Mouse (Mus musculus): Measurements from ENCODE around the gene Rims3.

The Rims3 gene

DNA sequence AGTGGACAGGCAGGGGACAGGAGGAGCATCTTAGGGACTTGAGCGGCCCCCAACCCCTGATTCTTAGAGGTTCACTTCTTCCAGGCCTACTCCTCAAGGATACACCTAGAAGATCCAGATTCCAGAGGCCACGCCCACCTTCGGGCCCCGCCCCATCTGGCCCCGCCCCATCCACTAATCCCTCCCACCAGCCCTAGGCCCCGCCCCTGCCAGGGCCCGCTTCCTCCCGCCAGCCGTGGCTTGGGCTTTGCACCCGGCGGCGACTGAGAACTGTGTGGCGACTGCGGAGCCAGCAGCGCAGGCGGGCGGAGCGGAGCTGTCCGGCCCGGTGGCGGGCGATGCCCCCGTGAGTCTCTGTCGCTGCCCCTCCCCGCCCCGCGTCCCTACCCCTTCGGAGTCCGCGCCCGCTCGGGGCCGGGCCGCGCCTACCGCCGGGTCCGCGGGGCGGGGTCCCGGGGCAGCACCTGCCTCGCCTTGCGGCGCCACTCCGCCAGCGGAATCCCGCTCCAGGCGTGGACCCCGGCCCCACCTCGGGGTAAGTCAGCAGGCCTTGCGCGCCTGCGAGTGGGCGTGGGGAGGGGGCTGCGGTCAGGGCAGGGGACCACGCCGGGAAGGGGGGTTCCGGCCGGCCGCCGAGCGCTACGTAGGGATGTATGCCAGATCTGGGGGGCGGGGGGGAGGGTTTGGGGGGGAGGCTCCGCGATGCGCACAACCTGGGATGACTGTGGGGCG lies at the start of gene Rims3:
Rims3 (plus strand) TSS at position 229 of the 732 bp plus-strand sequence.
- peak; percentile 67 for DNase-seq

DNA sequence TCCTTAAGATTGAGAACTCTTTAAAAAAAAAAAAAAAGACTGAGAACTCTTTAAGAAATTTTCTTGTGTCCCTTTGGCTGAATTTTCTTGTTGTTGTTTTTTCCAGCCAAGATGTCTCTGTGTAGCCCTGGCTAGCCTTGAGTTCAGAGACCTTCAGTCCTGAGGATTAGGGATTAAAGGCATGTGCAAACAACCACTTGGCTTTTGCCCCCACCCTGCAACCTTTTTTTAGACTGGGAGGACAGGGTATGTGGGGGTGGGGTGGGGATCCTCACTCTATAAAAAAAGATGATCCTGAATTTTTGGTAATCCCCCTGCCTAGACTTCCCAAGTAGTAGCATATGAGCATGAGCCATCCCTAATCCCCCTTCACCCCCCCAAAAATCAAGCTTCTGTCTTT lies 48.8 kb upstream of the Rims3 start:
- no peak for DNase-seq

DNA sequence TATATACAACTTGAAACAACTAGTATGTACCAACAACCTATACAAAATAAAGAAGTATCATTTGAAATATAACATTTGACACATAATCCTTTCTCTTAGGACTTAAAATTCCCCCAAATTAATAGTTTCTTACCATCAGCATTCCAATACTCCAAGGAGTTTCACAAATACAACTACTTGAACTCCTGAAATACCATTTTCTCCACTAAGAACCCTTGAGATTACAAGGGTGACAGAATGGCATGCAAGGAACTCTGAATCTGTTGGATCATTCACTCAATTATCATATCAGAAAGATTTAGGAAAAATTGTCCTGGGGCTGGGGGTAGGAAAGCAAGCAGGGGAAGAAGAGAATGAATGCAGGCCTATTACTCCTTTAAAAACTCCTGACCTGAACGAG lies 40.9 kb upstream of the Rims3 start:
- no peak for DNase-seq

DNA sequence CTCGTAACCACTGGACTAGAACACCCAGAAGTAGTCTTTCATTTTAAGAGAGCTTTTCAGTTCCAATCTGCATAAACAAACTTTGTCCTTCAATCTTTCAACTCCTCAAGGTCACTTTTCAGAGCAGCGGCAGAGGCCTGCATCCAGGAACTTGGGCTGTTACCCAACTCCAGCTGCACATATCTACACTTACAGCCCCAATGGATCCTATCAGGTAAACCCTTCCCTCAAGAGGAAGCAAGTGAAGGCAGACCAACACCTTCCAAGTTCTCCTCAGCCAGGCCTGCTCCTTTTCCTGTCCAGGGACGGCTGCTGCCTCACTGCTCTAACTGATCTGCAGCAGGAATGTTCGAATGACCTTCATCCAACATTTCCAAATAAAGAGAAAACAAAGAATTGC lies 40.4 kb upstream of the Rims3 start:
- no peak for DNase-seq

DNA sequence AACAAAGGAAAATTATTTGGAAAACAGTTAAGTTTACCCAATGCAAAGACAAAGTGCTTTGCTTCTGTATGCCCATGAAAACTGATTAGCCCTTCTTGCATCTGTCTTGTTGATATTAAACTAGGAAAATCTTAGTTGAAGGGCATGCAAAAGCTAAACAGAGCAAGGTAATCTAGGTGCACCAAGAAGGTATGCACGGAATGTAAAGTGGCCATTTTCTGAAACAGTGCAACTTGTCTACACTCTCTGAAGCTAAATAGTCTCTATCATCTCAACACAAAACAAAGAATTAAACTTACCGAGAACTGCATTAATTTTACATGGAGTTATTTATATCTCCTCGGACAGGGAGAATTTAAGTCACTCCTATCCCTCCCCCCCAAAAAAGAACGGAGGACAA lies 39.5 kb upstream of the Rims3 start:
- DNase-seq: no peak

DNA sequence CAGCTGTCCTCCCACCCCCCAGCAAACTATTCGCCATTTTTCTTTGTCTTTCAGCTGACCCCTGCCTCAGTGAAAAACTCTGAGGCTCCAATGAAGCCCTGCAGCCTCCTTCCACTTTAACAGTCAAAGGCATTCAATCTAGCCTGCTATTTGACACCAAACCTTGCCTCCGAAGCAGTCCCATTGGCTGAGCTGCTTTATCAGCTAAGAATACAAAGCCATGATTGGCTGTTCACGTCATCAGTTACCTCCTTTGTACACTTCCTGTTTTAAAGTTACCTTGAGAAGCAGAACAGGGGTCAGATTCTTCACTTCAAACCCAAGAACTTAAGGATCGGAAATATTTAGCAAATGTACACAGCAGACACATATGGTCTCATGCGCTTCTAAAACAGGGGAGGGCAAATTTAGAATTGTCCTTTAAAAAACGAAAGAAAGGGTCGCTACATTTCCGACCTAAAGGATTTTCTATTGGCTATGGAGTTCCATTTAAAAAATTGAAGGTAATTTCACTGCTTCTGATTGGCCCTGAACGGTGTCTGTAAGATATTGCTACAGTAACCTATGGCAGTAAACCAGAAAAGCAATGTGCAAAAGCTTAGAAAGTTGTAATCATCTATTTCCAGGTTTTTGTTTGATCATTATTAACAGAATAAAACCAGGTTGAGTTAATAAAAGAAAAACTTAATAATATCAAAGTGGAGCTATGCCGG lies 38.8 kb upstream of the Rims3 start:
- DNase-seq: peak; percentile 57

DNA sequence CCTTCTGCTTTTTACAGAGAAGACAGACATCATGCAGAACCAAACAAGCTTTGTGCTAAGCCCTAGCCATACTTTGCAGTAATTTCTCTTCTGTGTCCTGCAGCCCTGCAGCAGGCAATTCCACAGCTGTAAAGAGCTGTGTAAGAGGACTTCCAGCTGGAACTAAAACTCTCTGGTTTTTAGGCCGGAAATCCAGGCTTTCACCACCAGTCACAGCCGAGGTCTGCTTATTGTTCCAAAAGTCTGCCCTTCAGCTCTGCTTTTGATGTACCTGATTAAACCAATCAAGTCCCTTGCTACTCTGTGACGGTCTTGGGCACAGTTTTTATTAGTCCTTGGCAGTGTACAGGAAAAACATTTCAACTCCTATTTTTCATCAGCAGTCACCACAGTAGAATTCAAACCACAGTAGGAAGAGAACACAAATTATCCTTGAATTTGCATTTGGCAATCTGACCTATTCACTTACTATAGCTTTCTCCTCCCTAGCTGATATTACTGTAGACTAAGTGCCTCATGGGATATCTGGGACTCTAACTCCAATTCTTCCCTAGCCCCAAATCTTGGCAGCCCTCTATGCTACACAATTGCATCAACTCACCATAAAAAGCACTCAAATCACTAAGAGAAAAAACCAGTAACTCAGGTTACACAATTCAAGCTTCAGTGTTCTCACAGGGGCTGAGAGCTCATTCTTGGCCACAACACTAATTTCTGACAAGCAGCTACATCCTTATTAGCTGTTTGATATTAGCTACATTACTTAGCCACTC lies 37.4 kb upstream of the Rims3 start:
- DNase-seq: no peak

DNA sequence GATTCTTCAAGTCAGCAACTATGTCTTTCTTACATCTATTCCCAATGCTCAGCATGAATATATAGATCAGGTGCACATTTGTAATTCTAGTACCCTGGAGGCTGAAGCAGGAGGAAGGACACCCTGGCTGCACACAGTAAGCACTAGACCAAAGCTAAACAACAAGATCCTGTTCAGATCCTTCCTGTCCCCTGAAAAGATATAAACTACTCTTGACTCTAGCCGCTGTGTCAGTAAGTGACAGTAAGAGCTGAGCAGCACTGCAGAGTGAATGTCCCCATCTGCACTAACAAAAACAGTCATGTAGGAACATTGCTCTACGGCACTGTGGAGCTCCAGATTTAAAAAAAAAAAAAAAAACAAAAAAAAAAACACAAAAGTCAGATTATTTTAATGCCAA lies 36.7 kb upstream of the Rims3 start:
- no peak for DNase-seq

DNA sequence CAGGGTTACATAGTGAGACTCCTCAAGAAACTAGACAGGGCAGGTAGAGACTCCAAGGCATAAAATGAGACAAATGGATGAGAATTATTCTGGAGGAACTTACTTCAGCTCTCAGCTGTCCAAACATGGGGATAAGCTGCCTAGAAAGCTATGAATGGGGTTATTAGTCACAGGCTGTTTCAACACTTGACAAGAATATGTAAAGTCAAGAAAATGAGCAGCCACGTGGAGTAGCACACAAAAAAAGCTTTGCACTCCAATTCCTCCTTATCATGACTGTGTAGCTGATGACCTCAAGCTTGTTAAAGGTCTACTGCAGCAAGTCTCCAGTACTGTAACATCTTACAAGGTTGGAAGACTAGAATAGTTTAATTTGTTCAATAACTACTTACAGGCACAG lies 35.3 kb upstream of the Rims3 start:
- no peak for DNase-seq

DNA sequence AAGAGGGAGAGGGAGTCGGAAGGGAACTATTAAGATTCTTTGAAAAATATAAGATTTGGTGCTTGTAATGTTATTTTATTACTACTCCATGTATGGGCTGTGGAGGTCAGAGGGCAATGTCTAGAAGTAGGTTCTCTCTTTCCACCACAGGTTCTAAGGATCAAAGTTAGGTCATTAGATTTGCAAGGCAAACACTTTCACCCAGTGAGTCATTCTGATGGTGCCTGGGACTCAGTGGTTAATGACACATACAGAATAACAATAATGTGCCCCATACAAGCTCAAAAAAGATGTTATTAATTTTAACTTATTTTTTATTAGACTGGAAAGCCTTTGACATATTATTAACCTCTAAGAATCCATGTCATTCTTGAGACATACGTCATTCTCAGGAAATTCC lies 34.7 kb upstream of the Rims3 start:
- no peak for DNase-seq

DNA sequence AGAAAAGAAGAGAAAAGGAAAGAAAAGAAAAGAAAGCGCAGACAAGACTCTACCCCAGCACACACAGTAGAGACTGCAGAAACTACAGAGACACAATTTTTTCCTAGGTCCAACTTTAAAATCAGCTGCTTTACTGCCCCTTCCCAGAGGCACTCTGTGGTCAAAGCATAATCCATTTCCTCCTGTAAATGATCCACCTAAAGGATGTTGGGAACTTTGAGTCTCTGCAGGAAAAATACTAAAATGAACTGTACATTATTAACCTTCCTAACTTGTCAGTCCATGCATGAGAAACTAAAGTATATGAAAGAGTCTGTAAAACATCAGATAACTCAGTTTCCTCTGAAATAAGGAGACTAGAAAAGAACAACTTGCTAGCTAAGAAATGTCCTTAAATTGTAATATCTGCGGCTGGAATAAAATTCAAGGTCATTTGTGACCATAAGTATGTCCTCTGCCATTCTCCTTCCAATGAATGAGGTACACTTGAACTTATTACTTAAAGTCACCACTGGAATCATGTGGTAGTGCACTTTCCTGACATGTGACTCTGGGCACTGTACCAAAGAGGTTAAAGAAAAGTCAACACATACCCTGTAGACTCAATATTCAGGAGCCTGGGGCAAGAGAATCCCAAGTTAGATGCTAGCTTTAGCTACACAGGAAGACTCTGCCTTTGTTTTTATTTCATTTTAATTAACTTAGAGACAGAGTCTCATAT lies 32.3 kb upstream of the Rims3 start:
- DNase-seq: no peak

DNA sequence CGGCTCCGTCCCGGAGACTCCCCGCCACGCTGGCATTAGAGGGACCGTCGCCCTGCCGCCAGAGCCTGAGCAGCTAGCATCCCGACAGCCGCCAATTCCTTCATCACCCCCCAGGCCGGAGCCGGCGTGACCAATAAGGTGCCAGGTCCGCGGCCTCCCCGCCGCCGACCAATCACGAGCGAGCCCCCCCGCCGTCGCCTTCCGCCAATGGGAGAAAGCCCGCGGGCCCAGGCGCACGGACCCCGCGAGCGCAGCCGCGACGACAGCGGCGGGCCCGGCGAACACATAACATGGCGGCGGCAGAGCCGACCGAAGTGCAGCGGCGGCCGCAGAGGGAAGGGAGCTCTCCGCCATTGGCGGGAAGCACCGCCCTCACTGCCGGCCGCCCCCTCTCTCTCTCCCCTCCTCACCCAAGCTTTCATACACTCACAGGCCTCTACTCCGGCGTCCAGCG lies 29.5 kb upstream of the Rims3 start:
- peak; percentile 96 for DNase-seq

DNA sequence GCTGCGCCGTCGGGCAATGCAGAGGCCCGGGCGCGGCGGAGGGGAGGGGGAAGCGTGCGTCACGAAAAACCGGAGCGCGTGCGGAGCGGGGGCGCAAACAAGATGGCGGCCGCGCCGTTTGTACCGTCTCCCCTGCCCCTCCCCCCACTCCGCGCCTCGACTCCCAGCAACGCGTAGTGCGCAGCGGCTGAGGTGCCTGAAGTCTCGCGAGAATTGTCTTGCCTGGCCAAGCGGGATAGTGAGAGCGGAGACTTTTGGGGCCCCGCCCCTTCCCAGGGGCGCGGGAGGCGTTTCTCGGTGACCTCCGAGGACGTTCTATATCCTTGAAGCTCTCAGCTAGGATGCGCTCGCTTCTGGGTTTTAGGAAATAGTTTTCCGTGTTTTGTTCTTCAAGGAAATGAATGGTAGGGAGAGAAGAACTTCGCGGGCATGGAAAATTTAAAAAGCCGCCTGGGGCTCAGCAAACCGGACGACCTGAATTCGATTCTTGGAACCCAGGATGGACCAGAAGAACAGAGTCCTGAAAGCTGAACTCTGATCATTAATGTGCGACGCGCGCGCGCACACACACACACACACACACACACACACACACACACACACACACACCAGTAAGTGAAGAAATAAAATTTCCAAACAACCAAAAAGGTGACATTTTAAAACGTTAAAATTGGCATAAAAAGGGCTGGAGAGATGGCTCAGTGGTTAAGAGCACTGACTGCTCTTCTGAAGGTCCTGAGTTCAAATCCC lies 28.9 kb upstream of the Rims3 start:
- peak; percentile 100 for DNase-seq

DNA sequence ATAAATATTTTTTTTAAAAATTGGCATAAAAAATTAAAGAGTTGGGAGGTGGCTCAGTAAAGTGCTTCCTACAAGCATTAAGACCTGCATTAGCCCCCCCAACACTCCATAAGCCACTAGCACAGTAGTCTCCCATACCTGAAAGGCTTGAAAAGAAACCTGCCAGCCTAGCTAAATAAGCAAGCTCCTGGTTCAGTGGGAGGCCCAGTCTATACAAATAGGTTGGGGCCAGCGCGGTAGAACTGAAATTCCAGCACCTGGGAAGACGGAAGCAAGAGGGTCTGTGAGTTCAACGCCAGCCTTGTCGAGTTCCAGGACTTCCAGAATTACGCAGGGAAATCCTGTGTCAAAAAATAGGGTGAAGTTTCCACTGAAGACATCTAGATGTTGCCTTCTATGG lies 28.2 kb upstream of the Rims3 start:
- DNase-seq: no peak

DNA sequence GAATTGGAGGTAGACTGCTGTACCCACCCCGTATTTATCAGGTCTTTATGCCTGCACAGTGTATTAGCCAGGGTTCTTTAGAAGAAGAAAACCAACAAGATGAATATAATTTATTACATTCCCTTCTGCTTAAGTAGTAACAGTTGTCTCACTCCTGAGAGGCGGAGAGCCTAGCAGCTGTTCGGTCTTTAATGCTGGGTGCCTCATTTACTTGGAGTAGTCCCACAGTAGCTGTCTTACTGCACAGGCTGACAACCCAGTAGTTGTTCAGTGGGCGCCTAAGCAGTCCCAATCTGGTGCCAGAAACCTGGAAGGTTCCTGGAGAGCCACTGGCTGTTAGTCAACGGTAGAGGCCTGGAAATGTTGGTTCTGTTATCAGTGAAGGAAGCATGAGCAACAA lies 23.8 kb upstream of the Rims3 start:
- DNase-seq: no peak

DNA sequence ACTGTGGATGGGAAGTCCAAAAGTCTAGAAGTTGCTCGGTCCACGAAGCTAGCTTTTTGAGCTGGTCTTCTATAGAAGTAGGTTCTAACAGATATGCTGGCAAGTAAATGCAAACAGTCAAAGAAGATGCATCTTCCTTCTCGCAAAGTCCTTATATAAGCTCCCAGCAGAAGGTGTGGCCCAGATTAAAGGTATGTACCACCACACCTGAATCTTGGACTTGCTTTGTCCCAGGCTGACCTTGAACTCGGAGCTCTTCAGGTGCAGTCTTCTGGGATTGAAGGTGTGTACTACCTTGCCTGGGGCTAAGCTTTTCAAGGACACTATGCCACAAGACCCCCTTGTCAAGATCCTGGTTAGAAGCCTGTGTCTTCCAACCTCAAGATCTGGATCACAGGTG lies 23.1 kb upstream of the Rims3 start, which contains the start of gene Nfyc:
Nfyc (minus strand) TSS at position 101 of the 400 bp plus-strand sequence.
- no peak for DNase-seq

DNA sequence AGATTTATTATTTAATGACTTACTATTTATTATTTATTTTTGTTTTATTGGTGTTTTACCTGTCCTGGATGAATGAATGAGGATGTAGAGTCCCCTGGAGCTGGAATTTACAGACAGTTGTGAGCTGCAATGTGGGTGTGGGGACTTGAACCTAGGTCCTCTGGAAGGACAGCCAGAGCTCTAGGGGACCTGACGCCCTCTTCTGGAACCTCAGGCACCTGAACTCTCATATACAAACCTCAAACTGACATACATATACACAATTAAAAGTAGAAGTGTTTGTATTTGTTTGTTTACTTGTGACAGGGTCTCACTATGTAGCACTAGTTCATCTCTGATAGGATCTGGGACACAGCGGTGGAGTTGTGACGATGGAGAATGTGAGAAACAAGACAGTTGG lies 13.3 kb upstream of the Rims3 start:
- no peak for DNase-seq

DNA sequence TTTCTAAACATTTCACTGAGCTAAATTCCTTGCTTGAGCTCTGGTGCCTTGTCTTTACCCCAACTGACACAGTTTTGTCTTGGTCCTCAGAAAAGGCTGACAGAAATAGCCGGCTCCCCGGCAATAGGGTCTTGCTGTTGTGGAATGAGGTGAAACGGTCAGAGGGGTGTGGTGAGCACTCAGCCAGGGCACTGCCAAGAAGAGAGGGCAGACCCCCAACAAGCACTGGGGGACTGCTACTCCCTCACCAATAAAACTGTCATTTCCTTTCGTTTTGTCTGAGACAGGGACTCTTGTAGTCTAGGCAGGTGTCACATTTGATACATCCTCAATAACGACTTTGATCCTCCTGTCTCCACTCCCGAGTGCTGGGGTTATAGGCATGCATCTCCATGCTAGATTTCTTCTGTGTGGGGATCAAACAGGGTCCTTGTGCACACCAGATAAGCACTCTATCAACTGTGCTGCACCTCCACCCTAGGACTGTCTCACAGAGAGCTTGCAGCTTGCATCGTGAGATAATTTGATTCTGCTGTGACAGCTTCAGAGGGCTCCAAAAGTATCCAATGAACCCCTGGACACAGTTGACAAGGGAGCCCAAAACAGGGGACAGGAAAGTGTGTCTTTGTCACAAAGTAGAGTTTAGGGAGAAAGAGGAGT lies 10.1 kb upstream of the Rims3 start:
- DNase-seq: no peak

DNA sequence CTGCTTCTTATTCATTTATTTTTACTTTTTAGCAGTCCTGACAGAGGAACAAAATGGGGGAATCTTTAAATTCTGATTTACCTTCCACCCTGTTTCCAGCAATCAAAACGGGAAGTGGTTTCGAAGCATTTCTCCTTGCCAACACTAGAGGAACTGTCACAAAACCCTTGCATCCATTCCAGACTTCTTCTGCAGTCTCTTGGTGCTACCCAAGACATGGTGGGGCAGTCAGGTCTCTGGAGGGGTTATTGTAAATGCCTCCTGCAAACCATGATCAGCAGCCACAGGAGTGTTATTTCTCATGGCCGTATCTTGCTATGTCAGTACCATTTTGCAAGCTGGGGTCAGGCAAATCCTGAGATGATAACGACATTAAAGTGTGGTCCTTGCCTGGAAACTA lies 9.5 kb upstream of the Rims3 start:
- no peak for DNase-seq

DNA sequence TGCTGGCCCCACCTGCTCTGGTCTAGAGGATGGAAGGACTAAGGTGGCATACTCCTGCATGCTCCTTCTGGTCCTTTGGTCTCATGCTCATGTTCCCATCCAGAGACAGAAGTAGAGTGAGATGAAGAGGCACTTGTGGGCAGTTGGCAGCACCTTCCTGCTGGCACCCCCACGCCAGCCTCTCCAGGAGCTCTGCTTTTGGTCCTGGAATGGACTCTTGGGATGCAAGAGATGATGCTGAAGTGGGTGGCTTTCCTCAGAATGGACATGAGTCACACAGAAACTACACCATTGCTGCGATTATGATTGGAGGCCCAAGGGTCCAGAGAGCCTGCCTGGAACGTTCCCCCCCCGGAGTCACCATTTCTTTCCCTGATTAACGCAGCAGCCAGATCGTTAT lies 5.7 kb upstream of the Rims3 start:
- DNase-seq: no peak

DNA sequence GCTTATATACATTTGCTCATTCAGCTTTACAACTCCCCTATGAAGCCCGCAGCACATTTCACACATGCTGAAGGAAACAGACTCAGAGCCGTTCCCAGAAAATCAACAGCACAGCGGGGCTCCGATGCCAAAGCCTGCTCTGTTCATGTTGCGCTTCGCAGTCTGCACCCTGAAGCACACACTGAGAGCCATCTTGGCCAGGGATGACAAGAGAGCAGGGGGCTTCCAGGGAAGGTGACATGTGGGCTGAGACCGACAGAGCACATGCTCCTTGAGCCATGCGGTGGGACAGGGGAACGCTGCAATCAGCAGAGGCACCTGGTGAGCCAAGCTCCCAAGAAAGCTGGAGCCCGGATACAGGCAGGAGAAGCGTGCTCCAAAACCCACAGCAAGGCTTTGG lies 5.2 kb upstream of the Rims3 start:
- DNase-seq: no peak

DNA sequence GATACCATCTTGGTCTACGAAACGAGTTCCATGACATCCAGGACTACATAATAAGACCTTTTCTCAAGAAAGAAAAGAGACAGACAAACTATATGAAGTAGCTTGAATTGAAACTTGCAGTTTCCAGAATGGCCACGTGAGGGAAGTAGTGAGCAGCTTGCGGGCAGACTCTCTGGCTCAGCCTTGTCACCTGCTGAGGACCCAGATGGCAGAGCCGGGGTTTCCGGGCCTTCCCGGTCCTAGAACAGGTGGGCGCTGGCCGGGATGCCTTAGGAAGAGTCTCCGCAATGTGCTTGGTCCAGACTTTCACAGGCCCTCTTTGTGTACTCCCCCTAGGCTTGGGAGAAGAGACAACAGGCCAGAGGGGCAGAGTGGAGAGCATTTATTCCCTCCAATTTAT lies 3.7 kb upstream of the Rims3 start:
- DNase-seq: peak; percentile 77
